Mouse (Mus musculus): Measurements from ENCODE around the gene Tmem121. TPM values are rescaled to one million over a fixed set of nuclear protein-coding genes. Genes with fewer than 3 reads are reported as not detected.

Gene Tmem121
- polyA plus RNA-seq, 1 experiment, result not detected

- peak overlapping the region; percentile 47 for H3K27ac ChIP-seq (ENCODE audit: insufficient read depth, low read depth, low read length)
- WGBS, result 36% methylated on average over 8 of the region's 8 CpGs
- H3K4me1 ChIP-seq (ENCODE audit: control insufficient read depth, insufficient read depth, low read length), result peaks cover 70% of the 10 kb centered on the region
- H3K4me3 ChIP-seq (ENCODE audit: insufficient read depth, low read depth, low read length), result peak overlapping the region; percentile 78
- TF ChIP-seq POLR2A (IDR thresholded peaks at IDR 0.05; ENCODE audit: insufficient read depth, low read depth, low read length) (no peak), CTCF (IDR thresholded peaks at IDR 0.05; ENCODE audit: insufficient read depth, low read depth, low read length) (no peak)
Observed at GRCm38 (mm10) chr12:113141531-113141973, 44.2 kb upstream of the Tmem121 start.

- Histone ChIP-seq H3K4me1 (ENCODE audit: control insufficient read depth, insufficient read depth, low read length) (peaks cover 74% of the 10 kb centered on the region), H3K4me3 (ENCODE audit: insufficient read depth, low read depth, low read length) (peak overlapping the region; percentile 78), H3K27ac (ENCODE audit: insufficient read depth, low read depth, low read length) (peak overlapping the region; percentile 43)
- 31% methylated on average over 15 of the region's 15 CpGs for WGBS
- TF ChIP-seq CTCF (IDR thresholded peaks at IDR 0.05; ENCODE audit: insufficient read depth, low read depth, low read length) (no peak), POLR2A (IDR thresholded peaks at IDR 0.05; ENCODE audit: insufficient read depth, low read depth, low read length) (no peak)
Observed at GRCm38 (mm10) chr12:113142021-113142975, 43.4 kb upstream of the Tmem121 start.

- peaks cover 71% of the 10 kb centered on the region for H3K4me1 ChIP-seq (ENCODE audit: control insufficient read depth, insufficient read depth, low read length)
- H3K27ac ChIP-seq (ENCODE audit: insufficient read depth, low read depth, low read length), result peak overlapping the region; percentile 43
Observed at GRCm38 (mm10) chr12:113143164-113143563, 42.6 kb upstream of the Tmem121 start.

DNA sequence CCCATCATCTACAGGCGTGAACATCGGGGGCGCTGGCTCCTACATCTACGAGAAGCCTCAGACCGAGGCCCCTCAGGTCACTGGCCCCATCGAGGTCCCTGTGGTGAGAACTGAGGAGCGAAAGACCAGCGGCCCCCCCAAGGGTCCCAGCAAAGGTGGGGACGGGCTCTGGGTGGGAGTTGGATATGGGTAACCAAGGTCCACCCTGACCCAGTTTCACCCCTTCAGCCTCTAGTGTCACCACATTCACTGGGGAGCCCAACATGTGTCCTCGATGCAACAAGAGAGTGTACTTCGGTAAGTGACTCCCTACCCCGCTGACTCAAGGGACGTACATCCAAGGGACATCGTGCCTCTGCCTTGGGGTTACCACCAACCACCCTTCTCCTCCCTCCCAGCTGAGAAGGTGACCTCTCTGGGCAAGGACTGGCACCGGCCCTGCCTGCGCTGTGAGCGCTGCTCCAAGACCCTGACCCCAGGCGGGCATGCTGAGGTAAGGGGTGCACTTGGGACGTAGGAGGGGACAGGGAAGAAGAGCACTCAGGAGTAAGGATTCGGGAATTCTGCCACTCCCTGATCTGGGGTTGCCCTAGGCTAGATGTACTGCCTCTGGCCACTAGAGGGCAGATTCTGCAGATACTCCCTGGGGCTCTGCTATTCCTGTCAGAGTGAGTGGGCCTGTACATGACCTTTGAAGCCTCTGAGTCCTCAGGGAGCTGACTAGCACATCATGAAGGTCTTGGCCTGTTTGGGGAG is 41.6 kb upstream of the Tmem121 start:
- TF ChIP-seq POLR2A (IDR thresholded peaks at IDR 0.05; ENCODE audit: insufficient read depth, low read depth, low read length), result no peak
- 0 out of 2 replicates have a peak, but pooled peaks have one; percentile 47 for TF ChIP-seq CTCF (IDR thresholded peaks at IDR 0.05; ENCODE audit: insufficient read depth, low read depth, low read length)
- WGBS, result 85% methylated on average over 20 of the region's 20 CpGs
- H3K4me3 ChIP-seq (ENCODE audit: insufficient read depth, low read depth, low read length), result no peak overlapping the region
- H3K4me1 ChIP-seq (ENCODE audit: control insufficient read depth, insufficient read depth, low read length), result peaks cover 61% of the 10 kb centered on the region
- no peak overlapping the region for H3K27ac ChIP-seq (ENCODE audit: insufficient read depth, low read depth, low read length)

More at GRCm38 (mm10) chr12:113143164-113143563, 42.6 kb upstream of the Tmem121 start:
- TF ChIP-seq CTCF (IDR thresholded peaks at IDR 0.05; ENCODE audit: insufficient read depth, low read depth, low read length), result no peak
- TF ChIP-seq POLR2A (IDR thresholded peaks at IDR 0.05; ENCODE audit: insufficient read depth, low read depth, low read length), result no peak
- 0 out of 2 replicates have a peak overlapping the region, but pooled peaks have one; percentile 20 for H3K4me3 ChIP-seq (ENCODE audit: insufficient read depth, low read depth, low read length)
- 64% methylated on average over 7 of the region's 7 CpGs for WGBS

GRCm38 (mm10) chr12:113144886-113145285 is 40.8 kb upstream of the Tmem121 start:
- H3K4me1 ChIP-seq (ENCODE audit: control insufficient read depth, insufficient read depth, low read length), result peaks cover 54% of the 10 kb centered on the region
- H3K27ac ChIP-seq (ENCODE audit: insufficient read depth, low read depth, low read length), result no peak overlapping the region
- no peak overlapping the region for H3K4me3 ChIP-seq (ENCODE audit: insufficient read depth, low read depth, low read length)
- WGBS, result 91% methylated on average over 16 of the region's 16 CpGs
- no peak for TF ChIP-seq POLR2A (IDR thresholded peaks at IDR 0.05; ENCODE audit: insufficient read depth, low read depth, low read length)
- TF ChIP-seq CTCF (IDR thresholded peaks at IDR 0.05; ENCODE audit: insufficient read depth, low read depth, low read length), result no peak

GRCm38 (mm10) chr12:113145591-113145990 is 40.1 kb upstream of the Tmem121 start:
- peaks cover 52% of the 10 kb centered on the region for H3K4me1 ChIP-seq (ENCODE audit: control insufficient read depth, insufficient read depth, low read length)
- 84% methylated on average over 5 of the region's 5 CpGs for WGBS
- no peak overlapping the region for H3K27ac ChIP-seq (ENCODE audit: insufficient read depth, low read depth, low read length)
- H3K4me3 ChIP-seq (ENCODE audit: insufficient read depth, low read depth, low read length), result no peak overlapping the region
- TF ChIP-seq CTCF (IDR thresholded peaks at IDR 0.05; ENCODE audit: insufficient read depth, low read depth, low read length) (no peak), POLR2A (IDR thresholded peaks at IDR 0.05; ENCODE audit: insufficient read depth, low read depth, low read length) (no peak)

- Histone ChIP-seq H3K4me3 (ENCODE audit: insufficient read depth, low read depth, low read length) (peak within 1 kb of the TSS; percentile 5; the same call in 1 of the 2 replicates), H3K4me1 (ENCODE audit: control insufficient read depth, insufficient read depth, low read length) (peaks cover 46% of the 10 kb centered on the region), H3K27ac (ENCODE audit: insufficient read depth, low read depth, low read length) (no peak within 1 kb of the TSS)
- 18% methylated on average over 45 of the region's 45 CpGs for WGBS
- TF ChIP-seq CTCF (IDR thresholded peaks at IDR 0.05; ENCODE audit: insufficient read depth, low read depth, low read length) (peak; percentile 55; the same call in 1 of the 2 replicates), POLR2A (IDR thresholded peaks at IDR 0.05; ENCODE audit: insufficient read depth, low read depth, low read length) (no peak)
Observed at GRCm38 (mm10) chr12:113146112-113147057, 39.3 kb upstream of the Tmem121 start, which contains the start of gene Crip1. Crip1 (plus strand) TSS chr12:113146316.

DNA sequence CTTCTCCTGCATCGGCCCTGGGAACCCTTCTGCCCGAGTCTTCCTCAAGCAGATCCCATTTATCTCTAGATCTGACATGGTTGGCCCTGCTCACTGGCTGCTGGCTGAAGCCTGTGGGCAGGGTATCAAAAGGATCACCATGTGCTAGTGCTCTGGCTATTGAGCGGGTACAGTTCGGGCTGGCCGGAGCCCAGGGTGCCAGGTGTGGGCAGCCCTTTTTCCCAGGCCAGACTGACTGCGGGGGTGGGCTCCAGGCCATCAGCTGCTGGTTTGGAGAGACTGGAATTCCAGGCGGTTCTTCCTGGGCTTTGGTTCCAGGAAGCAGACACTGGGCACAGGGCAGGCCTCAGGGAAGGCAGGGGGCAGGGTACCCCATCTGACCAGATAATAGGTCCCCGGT is 38.2 kb upstream of the Tmem121 start:
- WGBS, result 64% methylated on average over 8 of the region's 8 CpGs
- H3K4me1 ChIP-seq (ENCODE audit: control insufficient read depth, insufficient read depth, low read length), result peaks cover 42% of the 10 kb centered on the region
- TF ChIP-seq POLR2A (IDR thresholded peaks at IDR 0.05; ENCODE audit: insufficient read depth, low read depth, low read length) (no peak), CTCF (IDR thresholded peaks at IDR 0.05; ENCODE audit: insufficient read depth, low read depth, low read length) (no peak)
- no peak overlapping the region for H3K4me3 ChIP-seq (ENCODE audit: insufficient read depth, low read depth, low read length)
- H3K27ac ChIP-seq (ENCODE audit: insufficient read depth, low read depth, low read length), result no peak overlapping the region
